30 mouse cellular contexts compared by ENCODE assay signal in genomic region chr4:83219253-83219652, GRCm38 (mm10).
"Had no signal": no experiment of that assay in that cellular context is flagged by ENCODE, and none has a peak within 500 bp of the region (broad histone marks: within the 10 kb centered on the region; RNA-seq: fewer than 3 reads in every experiment).

No protein-coding gene starts in this region.

- DNase-seq: left cerebral cortex, postnatal 4 days; liver; liver, embryonic 13.5 days; liver, postnatal 0 days; lung, adult 18-20 months; lung, adult 2 months; lung, embryonic 14.5 days; lung, postnatal 10 days; lung, postnatal 14 days; lung, postnatal 36 days; lung, postnatal 4 days; midbrain, embryonic 14.5 days had no signal

- ATAC-seq: liver, embryonic 12.5 days; liver, postnatal 0 days; lung, postnatal 0 days; midbrain, embryonic 13.5 days; midbrain, embryonic 15.5 days; midbrain, embryonic 16.5 days had no signal

- H3K27ac ChIP-seq: limb, embryonic 10.5 days; limb, embryonic 12.5 days; limb, embryonic 13.5 days; limb, embryonic 15.5 days; liver, embryonic 12.5 days; liver, embryonic 13.5 days; liver, embryonic 14.5 days; liver, embryonic 15.5 days; lung, embryonic 15.5 days; macrophage; midbrain, embryonic 10.5 days; midbrain, embryonic 12.5 days; midbrain, embryonic 13.5 days; midbrain, embryonic 15.5 days; neural tube, embryonic 12.5 days had no signal

- H3K4me3 ChIP-seq: limb, embryonic 10.5 days; limb, embryonic 12.5 days; limb, embryonic 13.5 days; limb, embryonic 15.5 days; liver, embryonic 12.5 days; liver, embryonic 13.5 days; liver, embryonic 15.5 days; lung, embryonic 15.5 days; megakaryocyte, embryonic 14.5 days; midbrain, embryonic 10.5 days; midbrain, embryonic 12.5 days; midbrain, embryonic 13.5 days; midbrain, embryonic 15.5 days; myocyte; neural tube, embryonic 12.5 days had no signal
